Mouse (Mus musculus) neutrophil, adult 59 days (primary cell): ENCODE data around the gene Vstm2l. TPM values are rescaled to one million over a fixed set of nuclear protein-coding genes. Genes with fewer than 3 reads are reported as not detected.

Experiments used
- total RNA-seq, 2 experiments: library from RNA; stranded (reverse); gene quantifications; 1 replicate in 1 of 2; 2 replicates in 1 of 2; pipeline ENCODE4 v1.2.4; 2023

The Vstm2l gene
- total RNA-seq, result not detected

GRCm38 (mm10) chr2:157914105-157914764, at the start of gene Vstm2l:
Vstm2l (plus strand) TSS chr2:157914653.

Other genes starting within 250 kb of the Vstm2l start
- 10 to 100 TPM; 23.4 to 23.6 TPM for gene Ctnnbl1, start 177.3 kb upstream of the Vstm2l start, total RNA-seq
- gene Tti1, start 113.8 kb downstream of the Vstm2l start, total RNA-seq, result 10 to 100 TPM; 25.0 to 26.5 TPM
- 10 to 100 TPM; 23.7 to 26.6 TPM for gene Rprd1b, start 113.8 kb downstream of the Vstm2l start, total RNA-seq
- 10 to 100 TPM; 15.3 to 19.2 TPM for gene Tgm2, start 231.8 kb downstream of the Vstm2l start, total RNA-seq